Mouse (Mus musculus) spleen, adult 2 months (tissue): ENCODE results near the gene Per1.

Experiments
- CTCF ChIP-seq: fragments of 200-500 bp; IDR thresholded peaks from 2 replicates; pipeline ENCODE4 v1.5.1; 2011; ENCODE audit warnings: mild to moderate bottlenecking, inconsistent platforms; ENCODE audit not compliant: insufficient read depth, insufficient read length, insufficient replicate concordance; ENCODE audit errors: extremely low read depth
- POLR2A ChIP-seq: fragments of 200-500 bp; IDR thresholded peaks from 2 replicates; pipeline ENCODE4 v1.6.1; 2011; ENCODE audit warnings: low read depth, low read length, inconsistent platforms

- TF ChIP-seq CTCF (no peak), POLR2A (no peak)
Observed at GRCm38 (mm10) chr11:69153831-69154230, 58.8 kb downstream of the Per1 start.
